Mouse (Mus musculus) layer of hippocampus, adult 18-20 months (tissue): Measurements from ENCODE around the gene Cobl. TPM values are rescaled to one million over a fixed set of nuclear protein-coding genes. Genes with fewer than 3 reads are reported as not detected.

Source experiments
- DNase-seq, 2 experiments: peaks; one replicate each; pipeline ENCODE4 v3.0.0; 2022; ENCODE audit warnings: low spot score in 2 of 2
- long read RNA-seq: library from polyadenylated mRNA; stranded (forward); transcript quantifications from one replicate; pipeline ENCODE4 v2.0.0, GENCODE M21; 2021
- total RNA-seq, 2 experiments: library from RNA; stranded (reverse); gene quantifications; 2 replicates each; pipeline ENCODE4 v1.2.3; 2021

The Cobl gene
- total RNA-seq, result 10 to 100 TPM; 18.0 to 27.4 TPM
- long read RNA-seq, full-length matches to known transcripts, result 9 of 20 reads
- long read RNA-seq, partial matches to known transcripts, result 3 of 20 reads
- long read RNA-seq, other reads (novel, unspliced or antisense), result 8 of 20 reads

- no peak for DNase-seq
These were observed at the start of gene Cobl for GRCm38 (mm10) chr11:12464181-12465162. Gene Cobl, minus strand, starts transcription at chr11:12464960.

- DNase-seq, result no peak
These were observed 49.0 kb upstream of the Cobl start for GRCm38 (mm10) chr11:12513796-12514195.

DNA sequence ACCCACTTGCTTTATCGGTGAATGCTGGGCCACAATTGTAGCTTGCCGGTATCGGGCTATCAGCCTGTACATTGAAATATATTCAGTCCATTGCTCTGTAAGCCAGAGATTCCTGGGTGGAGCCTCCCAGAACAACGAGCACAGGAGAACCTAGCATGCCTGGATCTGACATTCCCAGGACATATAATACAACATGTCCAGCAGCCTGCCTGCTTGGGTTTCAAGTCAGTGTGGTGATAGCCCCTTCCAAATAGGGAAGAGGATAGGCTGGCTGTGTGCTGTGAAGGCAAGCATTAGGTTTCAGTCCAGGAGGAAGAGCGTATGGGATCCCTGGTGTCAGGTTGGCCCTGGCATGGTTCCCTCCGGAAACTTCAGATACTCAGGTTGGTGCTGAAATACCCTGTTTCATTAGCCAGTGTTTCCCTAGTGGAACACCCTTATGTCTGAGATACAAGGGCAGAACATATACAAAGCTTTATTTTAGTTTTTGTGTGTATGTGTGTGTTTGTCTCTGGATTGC lies 41.7 kb upstream of the Cobl start:
- DNase-seq, result no peak

DNA sequence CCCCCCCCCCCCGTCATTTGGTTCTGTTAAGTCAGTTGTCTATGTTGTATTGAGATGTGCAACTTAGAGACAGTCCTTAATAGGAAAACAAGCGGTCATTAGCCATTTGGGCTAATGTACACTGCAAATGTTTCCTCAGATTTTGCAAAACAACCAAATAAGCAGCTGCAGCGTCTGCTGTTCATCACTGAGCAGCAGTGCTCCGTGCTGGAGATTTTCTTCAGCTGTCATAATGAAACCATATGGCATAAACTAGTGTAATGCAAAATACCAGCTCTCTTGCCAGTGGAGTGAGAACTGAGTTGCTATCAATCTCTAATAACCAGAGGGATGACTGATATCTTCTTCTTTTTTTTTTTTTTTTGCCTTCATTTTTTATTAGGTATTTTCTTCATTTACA lies 39.0 kb upstream of the Cobl start:
- DNase-seq, result peak; percentile 6 to 51

DNA sequence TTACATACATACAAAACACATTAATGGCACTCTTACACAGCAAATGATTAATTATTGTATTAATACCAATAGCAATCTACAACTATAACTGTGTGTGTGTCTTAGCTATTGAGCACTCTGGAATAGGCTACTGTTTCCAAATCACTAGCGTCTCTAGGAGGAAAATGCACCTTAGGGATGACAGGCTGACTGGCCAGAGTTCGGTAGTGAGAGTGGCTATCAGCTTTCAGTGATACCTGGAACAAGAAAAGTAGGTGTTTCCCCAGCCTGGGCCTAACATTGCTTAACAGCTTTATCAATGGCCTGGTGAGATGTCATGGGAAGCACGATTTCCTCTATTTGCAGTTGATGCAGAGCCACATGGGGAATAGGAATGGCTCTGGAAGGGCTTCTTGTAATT lies 37.0 kb upstream of the Cobl start:
- no peak for DNase-seq

DNA sequence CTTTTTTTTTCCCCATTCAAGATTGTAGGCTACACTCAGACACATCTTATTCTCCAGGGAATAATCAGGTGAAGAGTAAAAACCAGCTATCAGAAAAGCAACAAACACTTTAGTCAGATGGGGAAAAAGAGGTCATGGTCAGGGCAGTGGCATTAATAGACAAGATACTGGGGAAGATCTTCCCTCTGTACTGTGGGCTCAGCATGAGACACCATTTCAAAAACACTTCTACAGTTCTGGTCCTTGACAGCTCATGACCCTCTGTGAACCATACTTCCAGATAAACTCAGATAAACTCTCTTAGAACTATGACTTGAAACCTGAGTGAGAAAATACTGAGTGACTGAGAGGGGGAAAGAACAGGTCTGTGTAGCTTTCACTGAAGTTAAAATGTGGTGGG lies 29.0 kb upstream of the Cobl start:
- DNase-seq, result no peak

DNA sequence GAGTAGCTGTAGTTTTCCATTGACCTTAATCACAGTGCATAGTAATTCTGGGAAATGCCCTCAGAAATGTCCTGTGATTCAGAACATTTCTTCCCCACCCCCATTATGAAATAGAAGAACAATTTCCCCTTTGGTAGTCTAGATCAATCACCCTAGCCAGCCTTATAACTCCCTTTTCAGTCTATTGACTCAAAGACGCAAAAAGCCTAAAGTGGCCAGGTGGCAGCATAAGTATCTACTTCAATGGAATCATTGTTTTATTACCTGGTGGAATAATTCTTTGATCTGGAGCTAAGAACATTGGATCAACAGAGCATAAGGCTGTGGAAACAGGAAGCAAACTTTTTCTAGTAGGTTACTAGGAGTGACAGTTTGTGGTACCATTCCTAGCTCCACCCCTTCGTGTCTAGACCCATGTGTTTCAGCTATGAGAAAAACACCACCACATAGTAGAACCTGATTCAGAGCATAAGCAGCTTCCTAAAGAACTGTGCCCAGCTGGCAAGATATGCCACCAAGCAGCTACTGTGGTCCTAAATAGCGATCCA lies 15.2 kb upstream of the Cobl start:
- no peak for DNase-seq

DNA sequence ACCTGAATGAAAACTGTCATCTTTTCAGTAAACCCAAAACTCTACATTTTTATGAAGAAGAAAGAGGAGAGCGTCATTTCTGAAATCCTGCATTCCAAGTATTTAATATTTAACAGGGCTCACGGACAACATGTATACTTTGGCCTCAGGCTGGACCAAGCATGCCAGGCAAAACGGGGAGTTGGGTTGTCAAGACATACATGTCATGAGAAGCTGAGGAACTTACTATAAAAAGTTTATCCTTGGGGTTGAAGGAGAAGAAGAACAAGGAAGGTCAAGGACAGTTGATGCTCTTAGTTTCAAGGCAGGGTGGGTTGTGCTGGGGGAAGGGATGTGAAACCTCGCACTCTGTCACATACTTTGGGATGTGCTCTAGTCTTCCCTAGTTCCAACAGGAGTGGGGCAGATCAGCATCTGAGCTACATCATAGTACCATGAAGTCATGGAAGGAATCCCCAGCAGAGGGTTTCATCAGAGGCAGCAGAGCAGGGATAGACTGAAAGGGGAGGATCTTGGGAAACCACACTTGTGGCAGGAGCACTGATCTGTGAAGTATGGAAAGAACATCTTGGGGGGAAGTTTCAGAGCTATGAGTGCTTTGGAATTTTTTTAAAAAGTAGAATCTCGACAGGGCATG lies 9.7 kb upstream of the Cobl start:
- DNase-seq, result no peak

GRCm38 (mm10) chr11:12473625-12474298 lies 9.0 kb upstream of the Cobl start:
- peak; percentile 70 to 86 for DNase-seq

- DNase-seq, result no peak
These were observed 4.9 kb upstream of the Cobl start for GRCm38 (mm10) chr11:12469638-12470037.

- no peak for DNase-seq
These were observed 3.9 kb upstream of the Cobl start for GRCm38 (mm10) chr11:12468661-12469060.

- DNase-seq, result no peak
These were observed 3.1 kb upstream of the Cobl start for GRCm38 (mm10) chr11:12467836-12468235.

DNA sequence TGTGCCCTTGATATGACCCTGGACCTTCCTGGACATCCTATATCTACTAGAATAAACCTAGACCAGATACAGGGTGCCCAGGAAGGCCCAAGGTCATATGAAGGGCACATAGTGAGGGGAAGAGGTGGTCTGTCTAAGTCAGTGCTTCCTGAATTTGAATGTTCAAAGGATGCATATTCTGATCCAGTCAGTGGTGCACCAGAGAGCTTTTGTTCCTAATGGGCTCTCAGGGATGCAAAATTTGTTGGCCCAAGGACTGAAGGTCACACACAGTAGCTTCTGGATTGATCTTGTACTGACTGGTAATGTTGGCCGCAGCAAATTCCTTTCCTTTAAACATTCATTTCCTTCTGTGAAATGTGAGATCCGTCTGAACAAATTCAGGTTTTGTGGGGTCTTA lies 2.5 kb upstream of the Cobl start:
- no peak for DNase-seq

GRCm38 (mm10) chr11:12466606-12467005 lies 1.8 kb upstream of the Cobl start:
- DNase-seq, result peak in 1 of 2 experiments; percentile 61

DNA sequence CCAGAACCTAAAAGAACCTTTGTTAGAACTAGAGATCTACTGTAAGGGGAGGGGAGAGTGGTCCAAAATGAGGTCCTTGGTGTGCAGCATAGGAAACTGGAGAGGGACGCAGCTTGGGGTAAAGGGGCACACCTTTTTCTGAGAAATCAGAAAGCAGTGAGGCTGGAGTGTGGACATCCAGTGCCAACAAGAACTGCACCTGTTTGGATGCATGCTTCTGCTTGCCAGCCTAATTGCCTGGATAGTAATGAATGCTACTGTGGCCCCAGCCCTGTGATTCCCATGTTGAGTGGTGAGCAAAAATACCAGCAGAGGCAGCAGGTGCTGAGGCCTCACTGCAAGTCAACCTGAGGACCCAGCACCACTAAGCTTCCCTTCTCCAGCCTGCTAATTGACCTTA lies 469 bp upstream of the Cobl start:
- no peak for DNase-seq

DNA sequence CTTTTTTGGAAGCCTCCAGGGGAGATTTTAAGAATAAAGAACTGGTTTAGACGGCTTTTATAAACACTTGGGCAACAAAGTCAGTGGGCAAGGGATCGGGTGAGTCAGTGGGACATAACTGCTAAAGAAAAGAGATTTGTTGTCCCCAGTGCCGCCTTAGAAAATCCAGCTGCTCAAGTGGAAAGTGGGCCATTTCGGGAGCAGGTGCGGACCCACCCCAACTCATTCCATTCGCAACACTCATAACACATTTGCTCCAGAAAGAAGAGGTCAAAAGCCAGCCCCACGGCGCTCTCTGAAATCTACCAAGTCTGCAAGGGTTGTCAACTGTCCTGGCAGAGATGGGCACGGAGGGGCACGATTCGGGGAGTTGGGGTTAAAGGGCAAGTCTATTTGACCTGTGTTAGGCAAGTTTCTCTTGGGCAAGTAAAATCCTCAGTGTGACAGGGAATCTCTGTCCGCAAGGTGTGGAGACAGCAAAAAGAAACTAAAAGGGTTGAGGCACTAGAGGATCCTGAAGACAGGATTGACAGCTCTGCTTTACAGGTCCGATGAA lies 1.1 kb downstream of the Cobl start:
- DNase-seq, result no peak

GRCm38 (mm10) chr11:12459781-12460581 lies 4.8 kb downstream of the Cobl start:
- no peak for DNase-seq

- DNase-seq, result no peak
These were observed 5.9 kb downstream of the Cobl start for GRCm38 (mm10) chr11:12458814-12459213.

DNA sequence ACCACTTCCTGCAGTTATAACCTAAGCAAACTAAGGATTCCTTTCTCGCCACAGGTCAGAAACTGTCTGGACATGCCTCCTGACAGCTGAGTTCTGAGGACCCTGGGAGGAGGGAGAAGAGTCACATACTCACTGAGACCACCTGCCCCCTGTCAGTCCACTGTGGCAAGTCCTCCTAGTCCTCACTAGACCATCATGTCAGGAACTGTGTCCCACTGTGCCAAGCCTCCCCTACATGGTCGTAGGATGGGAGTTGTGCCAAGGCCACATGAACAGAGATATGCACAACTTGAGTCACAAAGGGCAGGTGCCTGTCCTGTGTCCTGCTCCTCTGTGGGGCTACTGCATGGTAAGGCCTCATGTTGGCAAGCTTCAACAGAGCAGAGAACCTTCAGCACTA lies 6.4 kb downstream of the Cobl start:
- DNase-seq, result no peak

DNA sequence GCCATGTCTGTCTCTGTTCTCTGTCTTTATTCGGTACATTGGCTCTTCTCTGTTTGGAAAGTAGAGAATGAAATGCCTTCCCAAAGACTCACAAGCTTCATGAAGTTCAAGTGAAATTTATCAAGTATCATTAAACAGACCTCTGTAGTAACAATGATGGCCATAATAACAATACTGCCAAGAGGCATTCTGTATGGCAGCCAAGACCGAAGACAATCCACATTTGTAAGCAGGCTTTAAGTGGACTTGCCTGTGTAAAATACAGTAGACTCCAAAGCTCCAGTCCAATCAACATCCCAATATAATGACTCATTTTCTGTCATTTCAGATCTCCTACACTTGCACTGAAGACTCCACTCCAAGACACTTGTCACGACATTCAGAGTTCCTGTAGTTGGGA lies 16.7 kb downstream of the Cobl start:
- no peak for DNase-seq
